Mouse (Mus musculus): ENCODE data around the gene Fam90a1a. TPM values are rescaled to one million over a fixed set of nuclear protein-coding genes. Genes with fewer than 3 reads are reported as not detected.
"Not testable (repeated sequence)": the region's sequence is repeated elsewhere in the genome, so short reads cannot be mapped to it uniquely, and the experiment has no call there.

Fam90a1a gene
- polyA plus RNA-seq (2015; fragmentation: Nextera tagmentation; extraction: Ambion mirVana) = not detected in 2 replicates

- Histone ChIP-seq H3K27me3 (no peaks in the 10 kb centered on the region), H3K36me3 (no peaks in the 10 kb centered on the region), H3K9me3 (no peaks in the 10 kb centered on the region), H3K9ac (no peak within 1 kb of the TSS), H3K4me2 (no peak within 1 kb of the TSS), H3K4me3 (no peak within 1 kb of the TSS), H3K27ac (no peak within 1 kb of the TSS), H3K4me1 (no peaks in the 10 kb centered on the region)
- WGBS = 84% methylated on average over 2 of the region's 2 CpGs
- ATAC-seq (ENCODE audit: insufficient number of reproducible peaks, low FRiP score, low TSS enrichment, low read depth) = no peak
Observed at GRCm38 (mm10) chr8:21958414-21958813, at the start of gene Fam90a1a. TSS of gene Fam90a1a (plus strand) at chr8:21958714.

- H3K4me1 ChIP-seq = no peaks in the 10 kb centered on the region
- H3K36me3 ChIP-seq = no peaks in the 10 kb centered on the region
- H3K4me3 ChIP-seq = no peak overlapping the region
- H3K9ac ChIP-seq = no peak overlapping the region
- H3K27ac ChIP-seq = no peak overlapping the region
- ATAC-seq (ENCODE audit: insufficient number of reproducible peaks, low FRiP score, low TSS enrichment, low read depth) = no peak
- 10% methylated on average over 1 of the region's 1 CpGs for WGBS
- H3K4me2 ChIP-seq = no peak overlapping the region
- no peaks in the 10 kb centered on the region for H3K9me3 ChIP-seq
- no peaks in the 10 kb centered on the region for H3K27me3 ChIP-seq
Observed at GRCm38 (mm10) chr8:21911931-21912330, 46.6 kb upstream of the Fam90a1a start.

GRCm38 (mm10) chr8:21912554-21912953, 46.0 kb upstream of the Fam90a1a start:
- H3K27ac ChIP-seq = no peak overlapping the region
- WGBS = 23% methylated on average over 2 of the region's 2 CpGs
- H3K9ac ChIP-seq = no peak overlapping the region
- H3K4me1 ChIP-seq = no peaks in the 10 kb centered on the region
- ATAC-seq (ENCODE audit: insufficient number of reproducible peaks, low FRiP score, low TSS enrichment, low read depth) = no peak
- no peaks in the 10 kb centered on the region for H3K9me3 ChIP-seq
- H3K27me3 ChIP-seq = no peaks in the 10 kb centered on the region
- no peak overlapping the region for H3K4me3 ChIP-seq
- H3K36me3 ChIP-seq = no peaks in the 10 kb centered on the region
- H3K4me2 ChIP-seq = no peak overlapping the region

- Histone ChIP-seq H3K4me3 (no peak overlapping the region), H3K27ac (no peak overlapping the region), H3K36me3 (no peaks in the 10 kb centered on the region), H3K9me3 (no peaks in the 10 kb centered on the region), H3K4me1 (no peaks in the 10 kb centered on the region), H3K9ac (no peak overlapping the region), H3K4me2 (no peak overlapping the region), H3K27me3 (no peaks in the 10 kb centered on the region)
- 73% methylated on average over 3 of the region's 3 CpGs for whole genome bisulfite sequencing
- ATAC-seq (ENCODE audit: insufficient number of reproducible peaks, low FRiP score, low TSS enrichment, low read depth) = no peak
Observed at GRCm38 (mm10) chr8:21915625-21916024, 42.9 kb upstream of the Fam90a1a start.

- ATAC-seq (ENCODE audit: insufficient number of reproducible peaks, low FRiP score, low TSS enrichment, low read depth) = not testable (repeated sequence)
- 82% methylated on average over 3 of the region's 3 CpGs for WGBS
Observed at GRCm38 (mm10) chr8:21930754-21931153, 27.8 kb upstream of the Fam90a1a start.

GRCm38 (mm10) chr8:21932610-21933009, 25.9 kb upstream of the Fam90a1a start, which contains the start of gene Defb15:
TSS of gene Defb15 (minus strand) at chr8:21932710.
- no peaks in the 10 kb centered on the region for H3K27me3 ChIP-seq
- ATAC-seq (ENCODE audit: insufficient number of reproducible peaks, low FRiP score, low TSS enrichment, low read depth) = no peak
- no peak within 1 kb of the TSS for H3K9ac ChIP-seq
- H3K4me2 ChIP-seq = no peak within 1 kb of the TSS
- no peaks in the 10 kb centered on the region for H3K36me3 ChIP-seq
- no peak within 1 kb of the TSS for H3K27ac ChIP-seq
- H3K4me1 ChIP-seq = no peaks in the 10 kb centered on the region
- H3K4me3 ChIP-seq = no peak within 1 kb of the TSS
- WGBS = 89% methylated on average over 6 of the region's 6 CpGs
- no peaks in the 10 kb centered on the region for H3K9me3 ChIP-seq

More at GRCm38 (mm10) chr8:21930754-21931153, 27.8 kb upstream of the Fam90a1a start:
- not testable (repeated sequence) for H3K36me3 ChIP-seq, H3K4me1 ChIP-seq, H3K4me2 ChIP-seq, H3K9ac ChIP-seq, H3K4me3 ChIP-seq, H3K9me3 ChIP-seq, H3K27ac ChIP-seq, H3K27me3 ChIP-seq

GRCm38 (mm10) chr8:21938052-21938451, 20.5 kb upstream of the Fam90a1a start, which contains the start of gene Defb35:
TSS of gene Defb35 (plus strand) at chr8:21938352.
- not testable (repeated sequence) for H3K9me3 ChIP-seq; H3K4me3 ChIP-seq; ATAC-seq (ENCODE audit: insufficient number of reproducible peaks, low FRiP score, low TSS enrichment, low read depth); H3K4me1 ChIP-seq; H3K27me3 ChIP-seq; H3K4me2 ChIP-seq; H3K9ac ChIP-seq; H3K27ac ChIP-seq; H3K36me3 ChIP-seq
- 83% methylated on average over 4 of the region's 4 CpGs for WGBS

- Histone ChIP-seq H3K27me3 (no peaks in the 10 kb centered on the region), H3K9ac (no peak within 1 kb of the TSS), H3K36me3 (no peaks in the 10 kb centered on the region), H3K9me3 (no peaks in the 10 kb centered on the region), H3K27ac (no peak within 1 kb of the TSS), H3K4me3 (no peak within 1 kb of the TSS), H3K4me2 (no peak within 1 kb of the TSS), H3K4me1 (no peaks in the 10 kb centered on the region)
- ATAC-seq (ENCODE audit: insufficient number of reproducible peaks, low FRiP score, low TSS enrichment, low read depth) = no peak
- WGBS = 76% methylated on average over 6 of the region's 6 CpGs
Observed at GRCm38 (mm10) chr8:21946462-21946861, 12.1 kb upstream of the Fam90a1a start, which contains the start of gene Defb13. TSS of gene Defb13 (plus strand) at chr8:21946762.

GRCm38 (mm10) chr8:21947311-21948017, 11.1 kb upstream of the Fam90a1a start:
- H3K36me3 ChIP-seq = no peaks in the 10 kb centered on the region
- no peaks in the 10 kb centered on the region for H3K27me3 ChIP-seq
- H3K27ac ChIP-seq = no peak overlapping the region
- H3K9me3 ChIP-seq = no peaks in the 10 kb centered on the region
- no peaks in the 10 kb centered on the region for H3K4me1 ChIP-seq
- H3K4me2 ChIP-seq = no peak overlapping the region
- no peak for ATAC-seq (ENCODE audit: insufficient number of reproducible peaks, low FRiP score, low TSS enrichment, low read depth)
- no peak overlapping the region for H3K4me3 ChIP-seq
- no peak overlapping the region for H3K9ac ChIP-seq
- WGBS = 73% methylated on average over 9 of the region's 9 CpGs

GRCm38 (mm10) chr8:21955321-21955720, 3.2 kb upstream of the Fam90a1a start:
- no peaks in the 10 kb centered on the region for H3K9me3 ChIP-seq
- no peak overlapping the region for H3K4me2 ChIP-seq
- no peak overlapping the region for H3K9ac ChIP-seq
- ATAC-seq (ENCODE audit: insufficient number of reproducible peaks, low FRiP score, low TSS enrichment, low read depth) = no peak
- no peak overlapping the region for H3K27ac ChIP-seq
- no peaks in the 10 kb centered on the region for H3K27me3 ChIP-seq
- H3K4me1 ChIP-seq = no peaks in the 10 kb centered on the region
- H3K36me3 ChIP-seq = no peaks in the 10 kb centered on the region
- H3K4me3 ChIP-seq = no peak overlapping the region
- 4% methylated on average over 9 of the region's 9 CpGs for WGBS

GRCm38 (mm10) chr8:21956336-21956735, 2.2 kb upstream of the Fam90a1a start:
- no peak for ATAC-seq (ENCODE audit: insufficient number of reproducible peaks, low FRiP score, low TSS enrichment, low read depth)
- no peak overlapping the region for H3K4me3 ChIP-seq
- WGBS = 86% methylated on average over 3 of the region's 3 CpGs

GRCm38 (mm10) chr8:21966646-21967045, 8.1 kb downstream of the Fam90a1a start:
- no peaks in the 10 kb centered on the region for H3K4me1 ChIP-seq
- H3K27me3 ChIP-seq = no peaks in the 10 kb centered on the region
- H3K9me3 ChIP-seq = no peaks in the 10 kb centered on the region
- WGBS = 88% methylated on average over 1 of the region's 1 CpGs
- no peak overlapping the region for H3K27ac ChIP-seq
- no peak for ATAC-seq (ENCODE audit: insufficient number of reproducible peaks, low FRiP score, low TSS enrichment, low read depth)
- no peak overlapping the region for H3K4me3 ChIP-seq
- H3K4me2 ChIP-seq = no peak overlapping the region
- no peaks in the 10 kb centered on the region for H3K36me3 ChIP-seq
- H3K9ac ChIP-seq = no peak overlapping the region

More at GRCm38 (mm10) chr8:21956336-21956735, 2.2 kb upstream of the Fam90a1a start:
- Histone ChIP-seq H3K27ac (no peak overlapping the region), H3K9ac (no peak overlapping the region), H3K36me3 (no peaks in the 10 kb centered on the region), H3K9me3 (no peaks in the 10 kb centered on the region), H3K4me2 (no peak overlapping the region), H3K27me3 (no peaks in the 10 kb centered on the region), H3K4me1 (no peaks in the 10 kb centered on the region)

Data from limb, embryonic 15.5 days (tissue).